Mouse (Mus musculus) embryonic facial prominence, embryonic 13.5 days (tissue): ENCODE data around the gene 4921501E09Rik. TPM values are rescaled to one million over a fixed set of nuclear protein-coding genes. Genes with fewer than 3 reads are reported as not detected.

ENCODE experiments used
- polyA plus RNA-seq: library from polyadenylated mRNA; unstranded; fragments of >200 nt; fragmentation: Nextera tagmentation; extraction: Ambion mirVana; gene quantifications from 2 replicates; pipeline ENCODE4 v1.2.1, GENCODE M21; 2015

Gene 4921501E09Rik
- polyA plus RNA-seq, 1 experiment from 2014 or later: not detected

Other genes starting within 250 kb of the 4921501E09Rik start
- gene Zfp799, start 237.8 kb downstream of the 4921501E09Rik start, polyA plus RNA-seq: 20.2 TPM in 2 replicates
- 8.7 and 10.0 TPM in 2 replicates for gene Zfp870, start 176.4 kb downstream of the 4921501E09Rik start, polyA plus RNA-seq
- gene Cyp4f14, start 150.7 kb downstream of the 4921501E09Rik start, polyA plus RNA-seq: 1.3 TPM in 1 of 2 replicates, not detected in the other
- 10.9 and 11.0 TPM in 2 replicates for gene Cyp4f13, start 120.7 kb downstream of the 4921501E09Rik start, polyA plus RNA-seq
- gene Zfp472, start 102.2 kb downstream of the 4921501E09Rik start, polyA plus RNA-seq: 13.7 and 13.8 TPM in 2 replicates
- gene Zfp952, start 74.9 kb downstream of the 4921501E09Rik start, polyA plus RNA-seq: 16.3 and 17.4 TPM in 2 replicates
- 22.0 and 22.4 TPM in 2 replicates for gene Zfp763, start 34.7 kb downstream of the 4921501E09Rik start, polyA plus RNA-seq
- gene Zfp563, start 21.3 kb upstream of the 4921501E09Rik start, polyA plus RNA-seq: 9.8 and 12.1 TPM in 2 replicates
- gene Morc2b, start 71.6 kb upstream of the 4921501E09Rik start, polyA plus RNA-seq: 0.07 TPM in 1 of 2 replicates, not detected in the other
- gene Olfr55, start 100.4 kb upstream of the 4921501E09Rik start, polyA plus RNA-seq: 0.06 TPM in 1 of 2 replicates, not detected in the other
- gene Olfr239, start 123.2 kb upstream of the 4921501E09Rik start, polyA plus RNA-seq: not detected in 2 replicates
- not detected in 2 replicates for gene Olfr1564, start 153.6 kb upstream of the 4921501E09Rik start, polyA plus RNA-seq
- gene Zfp955a, start 187.1 kb upstream of the 4921501E09Rik start, polyA plus RNA-seq: 19.0 and 21.2 TPM in 2 replicates
- 0.04 TPM in 1 of 2 replicates, not detected in the other for gene Olfr63, start 196.6 kb upstream of the 4921501E09Rik start, polyA plus RNA-seq
- gene Zfp955b, start 221.5 kb upstream of the 4921501E09Rik start, polyA plus RNA-seq: 15.6 and 17.6 TPM in 2 replicates